Mouse (Mus musculus) kidney, adult 2 months (tissue): Measurements from ENCODE around the gene Ceacam20.

Experiments used
- CTCF ChIP-seq: fragments of 200-500 bp; conservative IDR thresholded peaks from 2 replicates; pipeline ENCODE4 v1.5.1; 2011; ENCODE audit warnings: low read depth, mild to moderate bottlenecking, control low read depth, low read length, moderate library complexity, mixed read lengths; ENCODE audit not compliant: insufficient read depth, insufficient read length
- POLR2A ChIP-seq: fragments of 200-500 bp; IDR thresholded peaks from one replicate; pipeline ENCODE4 v1.6.1; 2011; ENCODE audit warnings: low read depth, low read length, control low read depth

- TF ChIP-seq CTCF = no peak
- TF ChIP-seq POLR2A = no peak
Observed at GRCm38 (mm10) chr7:19925376-19925775, 39.8 kb upstream of the Ceacam20 start.
